Mouse (Mus musculus): ENCODE results near the gene Asl.

The Asl gene

GRCm38 (mm10) chr5:130029142-130029897 lies at the start of gene Asl, which contains the start of gene Crcp:
Gene Asl, minus strand, starts transcription at chr5:130029247.
Gene Crcp, plus strand, starts transcription at chr5:130029290.
- DNase-seq (ENCODE audit: low read depth, low spot score) = peak; percentile 89

- no peak for DNase-seq (ENCODE audit: low read depth, low spot score)
Observed at GRCm38 (mm10) chr5:130078834-130079156, 49.7 kb upstream of the Asl start.

GRCm38 (mm10) chr5:130078096-130078833 lies 49.2 kb upstream of the Asl start:
- DNase-seq (ENCODE audit: low read depth, low spot score) = no peak

GRCm38 (mm10) chr5:130076396-130076795 lies 47.3 kb upstream of the Asl start:
- no peak for DNase-seq (ENCODE audit: low read depth, low spot score)

- DNase-seq (ENCODE audit: low read depth, low spot score) = no peak
Observed at GRCm38 (mm10) chr5:130074491-130074890, 45.4 kb upstream of the Asl start.

- DNase-seq (ENCODE audit: low read depth, low spot score) = no peak
Observed at GRCm38 (mm10) chr5:130073026-130073425, 44.0 kb upstream of the Asl start, which contains the start of gene Tpst1. Gene Tpst1, plus strand, starts transcription at chr5:130073326.

GRCm38 (mm10) chr5:130067841-130068264 lies 38.8 kb upstream of the Asl start:
- no peak for DNase-seq (ENCODE audit: low read depth, low spot score)

- DNase-seq (ENCODE audit: low read depth, low spot score) = peak; percentile 84
Observed at GRCm38 (mm10) chr5:130065579-130065978, 36.5 kb upstream of the Asl start.

GRCm38 (mm10) chr5:130063760-130064159 lies 34.7 kb upstream of the Asl start:
- no peak for DNase-seq (ENCODE audit: low read depth, low spot score)

- DNase-seq (ENCODE audit: low read depth, low spot score) = no peak
Observed at GRCm38 (mm10) chr5:130062096-130062495, 33.0 kb upstream of the Asl start.

- no peak for DNase-seq (ENCODE audit: low read depth, low spot score)
Observed at GRCm38 (mm10) chr5:130060329-130060665, 31.2 kb upstream of the Asl start.

- no peak for DNase-seq (ENCODE audit: low read depth, low spot score)
Observed at GRCm38 (mm10) chr5:130059413-130060328, 30.6 kb upstream of the Asl start.

- no peak for DNase-seq (ENCODE audit: low read depth, low spot score)
Observed at GRCm38 (mm10) chr5:130056303-130056702, 27.3 kb upstream of the Asl start.

GRCm38 (mm10) chr5:130055688-130056087 lies 26.6 kb upstream of the Asl start:
- no peak for DNase-seq (ENCODE audit: low read depth, low spot score)

- no peak for DNase-seq (ENCODE audit: low read depth, low spot score)
Observed at GRCm38 (mm10) chr5:130052955-130053354, 23.9 kb upstream of the Asl start.

GRCm38 (mm10) chr5:130052510-130052909 lies 23.5 kb upstream of the Asl start:
- no peak for DNase-seq (ENCODE audit: low read depth, low spot score)

GRCm38 (mm10) chr5:130051073-130051860 lies 22.2 kb upstream of the Asl start:
- DNase-seq (ENCODE audit: low read depth, low spot score) = no peak

- DNase-seq (ENCODE audit: low read depth, low spot score) = no peak
Observed at GRCm38 (mm10) chr5:130050416-130050815, 21.4 kb upstream of the Asl start.

- no peak for DNase-seq (ENCODE audit: low read depth, low spot score)
Observed at GRCm38 (mm10) chr5:130048786-130049520, 19.9 kb upstream of the Asl start.

GRCm38 (mm10) chr5:130047013-130047412 lies 18.0 kb upstream of the Asl start:
- peak; percentile 74 for DNase-seq (ENCODE audit: low read depth, low spot score)

Data from ZHBTc4 (cell line).